ENCODE assay signal across 16 mouse cellular contexts in genomic region chr3:90256731-90257530, GRCm38 (mm10). TPM values are rescaled to one million over a fixed set of nuclear protein-coding genes. Genes with fewer than 3 reads are reported as not detected.
DNase-seq lines count a peak whose midpoint lies in the region; ATAC-seq and TF ChIP-seq lines count a peak whose summit lies in the region.
"Had no signal": no experiment of that assay in that cellular context is flagged by ENCODE, and none has a peak within 500 bp of the region (broad histone marks: within the 10 kb centered on the region; RNA-seq: fewer than 3 reads in every experiment).

No protein-coding gene starts in this region.

- peaks cover 38% of the 10 kb centered on the region for H3K36me3 ChIP-seq in kidney, embryonic 16.5 days (ENCODE audit: insufficient read depth, low read length)

- H3K9ac ChIP-seq in kidney, embryonic 16.5 days (replicated peaks; ENCODE audit: low read length): no peak overlapping the region
- H3K9ac ChIP-seq: embryonic facial prominence, embryonic 12.5 days; lung, embryonic 15.5 days had no signal

- WGBS in kidney, embryonic 16.5 days: 91% methylated on average over 19 of the region's 19 CpGs
- 27% methylated on average over 19 of the region's 19 CpGs for WGBS in cerebellum, adult 2 months

- TF ChIP-seq POLR2A in cerebellum, adult 2 months (IDR thresholded peaks at IDR 0.05; ENCODE audit: borderline replicate concordance, insufficient read depth, low read length): no peak

- H3K4me1 ChIP-seq in kidney, embryonic 16.5 days (ENCODE audit: insufficient read depth, low read length): peaks cover 13% of the 10 kb centered on the region
- peaks cover 47% of the 10 kb centered on the region for H3K4me1 ChIP-seq in cerebellum, adult 2 months (ENCODE audit: control insufficient read depth, insufficient read depth, low read length)

- H3K27ac ChIP-seq in kidney, embryonic 16.5 days (ENCODE audit: low read length): no peak overlapping the region
- H3K27ac ChIP-seq in cerebellum, adult 2 months (ENCODE audit: insufficient read depth, low read length): peak overlapping the region; percentile 91
- H3K27ac ChIP-seq: embryonic facial prominence, embryonic 12.5 days; heart, adult 2 months; lung, embryonic 15.5 days had no signal

- peak; percentile 66 for DNase-seq in adrenal gland, postnatal 10 days
- DNase-seq in adrenal gland, postnatal 4 days (ENCODE audit: low spot score in 2 of 2): no peak
- peak; percentile 46 to 73 for DNase-seq in kidney, adult 8-10 months
- peak; percentile 96 to 97 for DNase-seq in cerebellum, adult 2 months
- DNase-seq in kidney, postnatal 14 days: peak; percentile 41
- DNase-seq in retina, postnatal 1 day: no peak
- DNase-seq: heart, adult 2 months; heart, postnatal 10 days; liver had no signal

- no peak overlapping the region for H3K4me2 ChIP-seq in kidney, embryonic 16.5 days (replicated peaks; ENCODE audit: low read depth, low read length)
- H3K4me2 ChIP-seq: embryonic facial prominence, embryonic 12.5 days; lung, embryonic 15.5 days had no signal

- no peak for ATAC-seq in kidney, embryonic 16.5 days (ENCODE audit: low FRiP score, low TSS enrichment)
- no peak for ATAC-seq in erythroblast, adult 5-6 weeks (replicated peaks; ENCODE audit: low FRiP score, poor library complexity, severe bottlenecking)
- ATAC-seq: Patski had no signal

- H3K27me3 ChIP-seq in kidney, embryonic 16.5 days (ENCODE audit: insufficient read depth, low read length): no peaks in the 10 kb centered on the region
- no peaks in the 10 kb centered on the region for H3K27me3 ChIP-seq in cerebellum, adult 2 months (ENCODE audit: control insufficient read depth, insufficient read depth, low read length)
- H3K27me3 ChIP-seq: embryonic facial prominence, embryonic 12.5 days; lung, embryonic 15.5 days; megakaryocyte, embryonic 14.5 days; Patski had no signal

- H3K4me3 ChIP-seq in kidney, embryonic 16.5 days (ENCODE audit: low read length): no peak overlapping the region
- H3K4me3 ChIP-seq in cerebellum, adult 2 months (replicated peaks; ENCODE audit: insufficient read depth, low read depth, low read length): peak overlapping the region; percentile 35
- H3K4me3 ChIP-seq: embryonic facial prominence, embryonic 12.5 days; heart, adult 2 months; lung, embryonic 15.5 days had no signal

- H3K9me3 ChIP-seq in kidney, embryonic 16.5 days (ENCODE audit: low read length): no peaks in the 10 kb centered on the region
- H3K9me3 ChIP-seq: embryonic facial prominence, embryonic 12.5 days; lung, embryonic 15.5 days; megakaryocyte, embryonic 14.5 days had no signal

- no peak for TF ChIP-seq CTCF in cerebellum, adult 2 months (IDR thresholded peaks at IDR 0.05; ENCODE audit: borderline replicate concordance, insufficient read depth, low read depth, low read length)

RNA-seq across cellular contexts. Expression of gene Crtc2, which starts 3.0 kb away (rescaled TPM):
- 10 to 100 TPM; 36.1 to 47.7 TPM for total RNA-seq in adrenal gland, postnatal 10 days (2021)
- total RNA-seq in adrenal gland, postnatal 4 days (2021): 10 to 100 TPM; 57.6 to 57.9 TPM
- 24.8 and 33.7 TPM in 2 replicates for polyA plus RNA-seq in kidney, embryonic 16.5 days (2015; fragmentation: Nextera tagmentation; extraction: Ambion mirVana)
- polyA plus RNA-seq in cerebellum, adult 2 months (2012; rRNA removed): 78.2 and 91.2 TPM in 2 replicates
- 14.2 and 17.5 TPM in 2 replicates for total RNA-seq in erythroblast, adult 5-6 weeks (2015; ENCODE audit: low replicate concordance)
- 2.4 and 4.4 TPM in 2 replicates for total RNA-seq in erythroblast, adult 5-6 weeks (2017; ENCODE audit: low replicate concordance)

RNA-seq across cellular contexts. Expression of gene Dennd4b, which starts 8.1 kb away (rescaled TPM):
- total RNA-seq in adrenal gland, postnatal 10 days (2021): 10 to 100 TPM in 1 of 2 experiments, 1 to 10 TPM in 1; 8.5 to 17.0 TPM
- 10 to 100 TPM; 15.5 to 17.4 TPM for total RNA-seq in adrenal gland, postnatal 4 days (2021)
- polyA plus RNA-seq in kidney, embryonic 16.5 days (2015; fragmentation: Nextera tagmentation; extraction: Ambion mirVana): 3.7 and 4.7 TPM in 2 replicates
- polyA plus RNA-seq in cerebellum, adult 2 months (2012; rRNA removed): 65.4 and 77.0 TPM in 2 replicates
- 2.9 and 18.4 TPM in 2 replicates for total RNA-seq in erythroblast, adult 5-6 weeks (2015; ENCODE audit: low replicate concordance)
- total RNA-seq in erythroblast, adult 5-6 weeks (2017; ENCODE audit: low replicate concordance): 4.5 and 6.1 TPM in 2 replicates

RNA-seq across cellular contexts. Expression of gene Slc39a1, which starts 9.0 kb away (rescaled TPM):
- 100 to 1,000 TPM; 114 to 118 TPM for total RNA-seq in adrenal gland, postnatal 10 days (2021)
- total RNA-seq in adrenal gland, postnatal 4 days (2021): 100 to 1,000 TPM; 136 TPM
- polyA plus RNA-seq in kidney, embryonic 16.5 days (2015; fragmentation: Nextera tagmentation; extraction: Ambion mirVana): 108 and 114 TPM in 2 replicates
- polyA plus RNA-seq in cerebellum, adult 2 months (2012; rRNA removed): 35.8 and 38.7 TPM in 2 replicates
- total RNA-seq in erythroblast, adult 5-6 weeks (2015; ENCODE audit: low replicate concordance): 2.5 and 10.6 TPM in 2 replicates
- total RNA-seq in erythroblast, adult 5-6 weeks (2017; ENCODE audit: low replicate concordance): 8.7 and 9.5 TPM in 2 replicates

RNA-seq across cellular contexts. Expression of gene Creb3l4, which starts 13.6 kb away (rescaled TPM):
- total RNA-seq in adrenal gland, postnatal 10 days (2021): under 1 TPM; 0.36 to 0.55 TPM
- total RNA-seq in adrenal gland, postnatal 4 days (2021): under 1 TPM; 0.87 to 0.98 TPM
- 6.5 and 6.8 TPM in 2 replicates for polyA plus RNA-seq in kidney, embryonic 16.5 days (2015; fragmentation: Nextera tagmentation; extraction: Ambion mirVana)
- 0.23 and 0.51 TPM in 2 replicates for polyA plus RNA-seq in cerebellum, adult 2 months (2012; rRNA removed)
- total RNA-seq in erythroblast, adult 5-6 weeks (2015; ENCODE audit: low replicate concordance): not detected in 2 replicates
- total RNA-seq in erythroblast, adult 5-6 weeks (2017; ENCODE audit: low replicate concordance): not detected in 2 replicates
- total RNA-seq: neutrophil, adult 5-6 weeks had no signal

RNA-seq across cellular contexts. Expression of gene Jtb, which starts 25.5 kb away (rescaled TPM):
- total RNA-seq in adrenal gland, postnatal 10 days (2021): 10 to 100 TPM; 57.2 to 57.9 TPM
- 10 to 100 TPM; 62.8 to 64.6 TPM for total RNA-seq in adrenal gland, postnatal 4 days (2021)
- polyA plus RNA-seq in kidney, embryonic 16.5 days (2015; fragmentation: Nextera tagmentation; extraction: Ambion mirVana): 103 and 105 TPM in 2 replicates
- 66.9 and 69.1 TPM in 2 replicates for polyA plus RNA-seq in cerebellum, adult 2 months (2012; rRNA removed)
- 23.8 and 26.5 TPM in 2 replicates for total RNA-seq in erythroblast, adult 5-6 weeks (2015; ENCODE audit: low replicate concordance)
- total RNA-seq in erythroblast, adult 5-6 weeks (2017; ENCODE audit: low replicate concordance): 7.3 and 8.9 TPM in 2 replicates

Comparison
In these comparisons a context has a peak if more than half of its experiments do, and no peak if none do; other contexts are left out.
1. DNase-seq: peak in adrenal gland, postnatal 10 days (single experiment), kidney, adult 8-10 months (2 of 2), cerebellum, adult 2 months (2 of 2) and kidney, postnatal 14 days (single experiment); none in adrenal gland, postnatal 4 days (0 of 2) and retina, postnatal 1 day (single experiment).
2. RNA of gene Slc39a1, which starts 9.0 kb away (total RNA-seq): 136 TPM in adrenal gland, postnatal 4 days and 114 to 118 TPM in adrenal gland, postnatal 10 days; 2.5 to 10.6 TPM in erythroblast, adult 5-6 weeks; every median in the first group is over 4 times any median in the second.